Mouse (Mus musculus) ES-Bruce4 (cell line): Measurements from ENCODE around the gene Hebp1. TPM values are rescaled to one million over a fixed set of nuclear protein-coding genes. Genes with fewer than 3 reads are reported as not detected.

ENCODE experiments used
- H3K27ac ChIP-seq: 2 replicates; pipeline ENCODE4 v1.5.1; 2012; ENCODE audit warnings: low read length, inconsistent platforms; ENCODE audit not compliant: insufficient read depth
- H3K27me3 ChIP-seq: 2 replicates; pipeline ENCODE4 v1.6.1; 2012; ENCODE audit warnings: mild to moderate bottlenecking, low read length, inconsistent platforms; ENCODE audit not compliant: control insufficient read depth, poor library complexity, insufficient read depth, severe bottlenecking
- H3K36me3 ChIP-seq: 2 replicates; pipeline ENCODE4 v1.6.1; 2012; ENCODE audit warnings: inconsistent platforms, mild to moderate bottlenecking, low read length, moderate library complexity; ENCODE audit not compliant: control insufficient read depth, poor library complexity, insufficient read depth, severe bottlenecking
- H3K4me1 ChIP-seq: one replicate; pipeline ENCODE4 v1.8.1; 2011; ENCODE audit warnings: low read length; ENCODE audit not compliant: control insufficient read depth, insufficient read depth
- H3K4me3 ChIP-seq: 2 replicates; pipeline ENCODE4 v1.5.1; 2011; ENCODE audit warnings: low read depth, mild to moderate bottlenecking, low read length
- H3K9ac ChIP-seq: 2 replicates; pipeline ENCODE4 v1.6.1; 2012; ENCODE audit warnings: low read depth, mild to moderate bottlenecking, inconsistent platforms; ENCODE audit not compliant: poor library complexity, severe bottlenecking
- H3K9me3 ChIP-seq: replicated peaks from 2 replicates; pipeline ENCODE4 v1.6.1; 2012; ENCODE audit warnings: mild to moderate bottlenecking, low read length, inconsistent platforms; ENCODE audit not compliant: control insufficient read depth, poor library complexity, insufficient read depth, severe bottlenecking
- CTCF ChIP-seq: IDR thresholded peaks from one replicate; pipeline ENCODE4 v1.8.1; 2011; ENCODE audit warnings: low read depth, low read length
- EP300 ChIP-seq: IDR thresholded peaks from 2 replicates; pipeline ENCODE4 v1.6.1; 2011; ENCODE audit warnings: low read depth, low read length; ENCODE audit not compliant: insufficient read depth
- POLR2A ChIP-seq: IDR thresholded peaks from one replicate; pipeline ENCODE4 v1.8.1; 2011; ENCODE audit warnings: low read length; ENCODE audit not compliant: insufficient read depth
- polyA plus RNA-seq: library from polyadenylated mRNA; stranded (reverse); fragments of >200 nt; gene quantifications from 2 replicates; pipeline ENCODE4 v1.2.4, GENCODE M21; 2011; ENCODE audit warnings: low read depth; ENCODE audit not compliant: missing spikeins, insufficient read depth, insufficient read length

The Hebp1 gene
- polyA plus RNA-seq, 1 experiment: 13.5 TPM

- H3K4me1 ChIP-seq: no peaks in the 10 kb centered on the region
- no peak overlapping the region for H3K4me3 ChIP-seq
- no peak for TF ChIP-seq EP300
- TF ChIP-seq CTCF: no peak
- TF ChIP-seq POLR2A: no peak
- H3K9ac ChIP-seq: no peak overlapping the region
- H3K27ac ChIP-seq: no peak overlapping the region
- H3K27me3 ChIP-seq: no peaks in the 10 kb centered on the region
- no peaks in the 10 kb centered on the region for H3K36me3 ChIP-seq
- H3K9me3 ChIP-seq: no peaks in the 10 kb centered on the region
These were observed 32.6 kb downstream of the Hebp1 start for GRCm38 (mm10) chr6:135165191-135165590.

GRCm38 (mm10) chr6:135162861-135163260 is 35.0 kb downstream of the Hebp1 start:
- H3K27me3 ChIP-seq: no peaks in the 10 kb centered on the region
- H3K4me1 ChIP-seq: no peaks in the 10 kb centered on the region
- no peak overlapping the region for H3K27ac ChIP-seq
- no peak overlapping the region for H3K4me3 ChIP-seq
- H3K9ac ChIP-seq: no peak overlapping the region
- no peak for TF ChIP-seq EP300
- TF ChIP-seq POLR2A: no peak
- no peak for TF ChIP-seq CTCF
- no peaks in the 10 kb centered on the region for H3K9me3 ChIP-seq
- H3K36me3 ChIP-seq: no peaks in the 10 kb centered on the region

DNA sequence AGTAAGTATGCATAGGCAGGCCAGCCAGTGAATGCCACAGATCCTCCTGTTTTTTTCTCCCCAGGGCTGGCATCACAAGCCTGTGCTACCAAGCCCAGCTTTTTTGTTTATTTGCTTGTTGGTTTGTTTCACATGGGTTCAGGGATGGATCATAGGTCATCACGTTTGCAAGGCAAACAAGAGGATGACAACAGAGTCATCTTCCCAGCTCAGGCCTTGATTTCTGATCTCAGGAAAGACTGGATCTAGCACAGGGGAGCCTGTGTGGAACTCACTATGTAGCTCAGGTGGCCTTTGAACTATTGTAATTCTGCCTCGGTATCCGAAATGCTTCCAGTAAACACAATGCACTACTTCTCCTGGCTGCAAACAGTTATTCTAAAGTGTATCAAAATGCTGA is 35.5 kb downstream of the Hebp1 start:
- Histone ChIP-seq H3K36me3 (no peaks in the 10 kb centered on the region), H3K27ac (no peak overlapping the region), H3K4me3 (no peak overlapping the region), H3K9ac (no peak overlapping the region), H3K4me1 (no peaks in the 10 kb centered on the region), H3K27me3 (no peaks in the 10 kb centered on the region), H3K9me3 (no peaks in the 10 kb centered on the region)
- TF ChIP-seq POLR2A: no peak
- TF ChIP-seq CTCF: no peak
- TF ChIP-seq EP300: no peak

DNA sequence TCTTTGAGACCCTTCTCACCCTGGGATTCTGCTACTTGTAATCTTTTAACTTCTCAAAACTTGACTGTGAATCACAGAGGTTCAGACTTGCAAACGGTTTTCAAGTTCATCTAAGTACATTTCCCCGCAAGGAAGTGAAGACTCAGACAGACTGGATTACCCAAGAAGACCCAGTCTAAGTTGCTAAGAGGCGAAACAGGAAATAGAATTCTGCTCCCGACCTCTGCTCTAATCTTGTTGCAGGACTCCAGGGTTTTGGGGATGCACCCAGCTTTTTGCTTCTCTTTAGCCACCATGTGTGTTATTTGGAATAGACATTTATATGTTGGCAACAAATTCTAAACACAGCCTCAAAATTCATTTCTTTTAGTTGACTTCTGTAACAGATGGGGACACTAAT is 36.5 kb downstream of the Hebp1 start:
- no peaks in the 10 kb centered on the region for H3K9me3 ChIP-seq
- H3K4me3 ChIP-seq: no peak overlapping the region
- no peaks in the 10 kb centered on the region for H3K4me1 ChIP-seq
- no peaks in the 10 kb centered on the region for H3K27me3 ChIP-seq
- no peak overlapping the region for H3K9ac ChIP-seq
- no peaks in the 10 kb centered on the region for H3K36me3 ChIP-seq
- H3K27ac ChIP-seq: no peak overlapping the region
- TF ChIP-seq EP300: no peak
- TF ChIP-seq CTCF: no peak
- TF ChIP-seq POLR2A: no peak

DNA sequence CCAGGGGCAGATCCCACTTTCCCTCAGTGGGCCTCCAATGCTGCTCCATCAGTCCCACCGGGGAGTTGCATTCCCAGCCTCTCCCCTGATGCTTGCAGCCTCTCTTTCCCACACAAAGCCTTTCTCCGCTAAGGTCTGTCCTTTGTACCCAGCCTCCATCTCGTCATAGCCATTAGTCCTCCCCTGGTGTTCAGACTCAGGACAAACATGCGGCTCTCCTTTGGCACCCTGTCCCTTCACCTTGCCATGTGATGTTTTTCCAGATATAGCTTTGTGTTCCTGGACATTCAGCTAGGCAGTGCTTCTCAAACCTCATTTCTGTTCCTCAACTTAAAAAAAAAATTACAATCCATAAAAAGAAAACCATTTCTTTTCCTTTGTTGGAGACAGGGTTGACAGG is 39.3 kb downstream of the Hebp1 start:
- Histone ChIP-seq H3K27ac (no peak overlapping the region), H3K9ac (no peak overlapping the region), H3K4me1 (no peaks in the 10 kb centered on the region), H3K27me3 (no peaks in the 10 kb centered on the region), H3K9me3 (no peaks in the 10 kb centered on the region), H3K36me3 (no peaks in the 10 kb centered on the region), H3K4me3 (no peak overlapping the region)
- no peak for TF ChIP-seq EP300
- no peak for TF ChIP-seq CTCF
- TF ChIP-seq POLR2A: no peak

GRCm38 (mm10) chr6:135157496-135157895 is 40.3 kb downstream of the Hebp1 start:
- H3K36me3 ChIP-seq: no peaks in the 10 kb centered on the region
- no peak for TF ChIP-seq POLR2A
- no peak for TF ChIP-seq EP300
- TF ChIP-seq CTCF: no peak

GRCm38 (mm10) chr6:135156597-135156996 is 41.2 kb downstream of the Hebp1 start:
- TF ChIP-seq EP300 (no peak), CTCF (no peak), POLR2A (no peak)
- H3K36me3 ChIP-seq: no peaks in the 10 kb centered on the region
- no peaks in the 10 kb centered on the region for H3K27me3 ChIP-seq
- H3K9ac ChIP-seq: no peak overlapping the region
- H3K9me3 ChIP-seq: no peaks in the 10 kb centered on the region
- no peak overlapping the region for H3K4me3 ChIP-seq
- H3K4me1 ChIP-seq: no peaks in the 10 kb centered on the region
- no peak overlapping the region for H3K27ac ChIP-seq

More at GRCm38 (mm10) chr6:135157496-135157895, 40.3 kb downstream of the Hebp1 start:
- Histone ChIP-seq H3K27ac (no peak overlapping the region), H3K9me3 (no peaks in the 10 kb centered on the region), H3K4me1 (no peaks in the 10 kb centered on the region), H3K9ac (no peak overlapping the region), H3K4me3 (no peak overlapping the region), H3K27me3 (no peaks in the 10 kb centered on the region)
